Mouse (Mus musculus): ENCODE results near the gene Gm9945. TPM values are rescaled to one million over a fixed set of nuclear protein-coding genes. Genes with fewer than 3 reads are reported as not detected.
A peak's percentile ranks its signal among the peaks of the same experiment; 100 is the strongest.

The Gm9945 gene
- polyA plus RNA-seq, 1 experiment from 2014 or later = not detected

- H3K4me3 ChIP-seq (ENCODE audit: low read depth, low read length) = no peak overlapping the region
- H3K9ac ChIP-seq (replicated peaks; ENCODE audit: low read depth) = no peak overlapping the region
- WGBS = 59% methylated on average over 6 of the region's 6 CpGs
- no peaks in the 10 kb centered on the region for H3K27me3 ChIP-seq (replicated peaks; ENCODE audit: insufficient read depth, low read length)
- TF ChIP-seq EP300 (IDR thresholded peaks at IDR 0.05) = no peak
- no peak for TF ChIP-seq CTCF (IDR thresholded peaks at IDR 0.05)
- no peak overlapping the region for H3K4me2 ChIP-seq (replicated peaks; ENCODE audit: low read depth, low read length)
- no peaks in the 10 kb centered on the region; the same call in 1 of the 2 replicates for H3K4me1 ChIP-seq (ENCODE audit: insufficient read depth, low read depth, low read length)
- no peaks in the 10 kb centered on the region for H3K9me3 ChIP-seq (ENCODE audit: low read length)
- no peak overlapping the region for H3K27ac ChIP-seq (ENCODE audit: low read length)
- DNase-seq (ENCODE audit: low spot score) (no peak), ATAC-seq (no peak)
- H3K36me3 ChIP-seq (ENCODE audit: insufficient read depth, low read length) = no peaks in the 10 kb centered on the region
Measured at GRCm38 (mm10) chr11:53495417-53495816, 15.5 kb downstream of the Gm9945 start.

- H3K4me3 ChIP-seq (ENCODE audit: low read depth, low read length) = no peak overlapping the region
- no peaks in the 10 kb centered on the region for H3K27me3 ChIP-seq (replicated peaks; ENCODE audit: insufficient read depth, low read length)
- no peaks in the 10 kb centered on the region for H3K9me3 ChIP-seq (ENCODE audit: low read length)
- no peak overlapping the region for H3K4me2 ChIP-seq (replicated peaks; ENCODE audit: low read depth, low read length)
- H3K4me1 ChIP-seq (ENCODE audit: insufficient read depth, low read depth, low read length) = no peaks in the 10 kb centered on the region; the same call in 1 of the 2 replicates
- DNase-seq (ENCODE audit: low spot score) (no peak), ATAC-seq (no peak)
- no peak for TF ChIP-seq EP300 (IDR thresholded peaks at IDR 0.05)
- TF ChIP-seq CTCF (IDR thresholded peaks at IDR 0.05) = no peak
- H3K27ac ChIP-seq (ENCODE audit: low read length) = no peak overlapping the region
- WGBS = 64% methylated on average over 6 of the region's 6 CpGs
- no peaks in the 10 kb centered on the region for H3K36me3 ChIP-seq (ENCODE audit: insufficient read depth, low read length)
- H3K9ac ChIP-seq (replicated peaks; ENCODE audit: low read depth) = no peak overlapping the region
Measured at GRCm38 (mm10) chr11:53496946-53497345, 17.0 kb downstream of the Gm9945 start.

DNA sequence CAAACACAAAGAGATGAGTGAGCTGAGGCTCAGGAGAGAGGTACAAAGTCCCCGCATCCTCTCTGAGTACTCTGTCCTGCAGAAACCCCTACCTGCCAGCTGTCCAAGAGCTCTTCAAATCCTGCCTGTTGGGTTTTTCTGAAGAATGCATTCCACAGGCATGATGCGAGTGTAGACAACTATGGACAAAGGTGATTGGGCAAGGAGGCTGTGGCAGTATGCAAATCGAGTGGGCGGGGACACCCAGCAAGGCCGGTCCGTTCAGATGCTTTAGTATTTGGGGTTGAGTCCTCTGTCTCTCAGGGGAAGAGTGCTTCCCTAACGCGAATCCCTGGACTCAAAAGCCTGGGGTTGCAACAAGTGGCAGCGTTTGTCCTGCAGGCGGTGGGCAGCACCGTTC, 20.6 kb downstream of the Gm9945 start:
- no peaks in the 10 kb centered on the region; the same call in none of the 2 replicates for H3K4me1 ChIP-seq (ENCODE audit: insufficient read depth, low read depth, low read length)
- TF ChIP-seq EP300 (IDR thresholded peaks at IDR 0.05) (peak; percentile 38; the same call in 1 of the 2 replicates), CTCF (IDR thresholded peaks at IDR 0.05) (no peak)
- ATAC-seq (peak; percentile 95), DNase-seq (ENCODE audit: low spot score) (peak; percentile 92)
- H3K4me2 ChIP-seq (replicated peaks; ENCODE audit: low read depth, low read length) = no peak overlapping the region
- no peak overlapping the region for H3K9ac ChIP-seq (replicated peaks; ENCODE audit: low read depth)
- H3K27ac ChIP-seq (ENCODE audit: low read length) = no peak overlapping the region
- H3K27me3 ChIP-seq (replicated peaks; ENCODE audit: insufficient read depth, low read length) = no peaks in the 10 kb centered on the region
- WGBS = 8% methylated on average over 11 of the region's 11 CpGs
- H3K36me3 ChIP-seq (ENCODE audit: insufficient read depth, low read length) = no peaks in the 10 kb centered on the region
- H3K4me3 ChIP-seq (ENCODE audit: low read depth, low read length) = no peak overlapping the region
- no peaks in the 10 kb centered on the region for H3K9me3 ChIP-seq (ENCODE audit: low read length)

DNA sequence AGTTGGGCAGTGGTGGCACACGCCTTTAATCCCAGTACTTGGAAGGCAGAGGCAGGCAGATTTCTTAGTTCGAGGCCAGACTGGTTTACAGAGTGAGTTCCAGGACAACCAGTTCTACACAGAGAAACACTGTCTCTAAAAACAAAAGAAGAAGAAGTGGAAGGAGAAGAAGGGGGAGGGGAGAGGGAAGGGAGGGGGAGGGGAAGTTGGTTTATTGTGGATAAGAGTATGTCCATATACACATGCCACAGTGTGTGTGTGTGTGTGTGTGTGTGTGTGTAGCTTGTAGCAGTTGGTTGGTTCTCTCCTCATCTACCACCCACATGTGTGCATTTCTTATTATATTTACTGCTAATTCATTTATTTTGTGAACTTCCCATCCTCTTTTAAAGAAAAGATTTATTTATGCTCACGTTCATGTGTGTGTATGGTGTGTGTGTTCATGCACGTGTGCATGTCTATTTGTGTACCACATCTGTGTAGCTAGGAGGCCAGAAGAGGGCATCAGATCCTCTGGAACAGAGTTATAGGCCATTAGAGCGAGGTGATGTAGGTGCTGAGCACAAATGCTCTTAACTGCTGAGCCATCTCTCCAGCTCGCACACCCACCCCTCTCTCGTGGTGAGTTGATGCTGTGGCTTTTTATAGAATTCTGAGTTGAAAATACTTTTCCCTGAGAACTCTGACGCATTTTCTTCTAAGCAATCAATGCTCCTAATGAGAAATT, 22.2 kb downstream of the Gm9945 start:
- Histone ChIP-seq H3K4me3 (ENCODE audit: low read depth, low read length) (no peak overlapping the region), H3K9ac (replicated peaks; ENCODE audit: low read depth) (no peak overlapping the region), H3K9me3 (ENCODE audit: low read length) (no peaks in the 10 kb centered on the region), H3K36me3 (ENCODE audit: insufficient read depth, low read length) (no peaks in the 10 kb centered on the region), H3K4me2 (replicated peaks; ENCODE audit: low read depth, low read length) (no peak overlapping the region), H3K27me3 (replicated peaks; ENCODE audit: insufficient read depth, low read length) (no peaks in the 10 kb centered on the region), H3K27ac (ENCODE audit: low read length) (no peak overlapping the region), H3K4me1 (ENCODE audit: insufficient read depth, low read depth, low read length) (no peaks in the 10 kb centered on the region; the same call in none of the 2 replicates)
- ATAC-seq = no peak
- 74% methylated on average over 8 of the region's 8 CpGs for WGBS
- no peak for DNase-seq (ENCODE audit: low spot score)
- no peak for TF ChIP-seq EP300 (IDR thresholded peaks at IDR 0.05)
- peak; percentile 44 for TF ChIP-seq CTCF (IDR thresholded peaks at IDR 0.05)

DNA sequence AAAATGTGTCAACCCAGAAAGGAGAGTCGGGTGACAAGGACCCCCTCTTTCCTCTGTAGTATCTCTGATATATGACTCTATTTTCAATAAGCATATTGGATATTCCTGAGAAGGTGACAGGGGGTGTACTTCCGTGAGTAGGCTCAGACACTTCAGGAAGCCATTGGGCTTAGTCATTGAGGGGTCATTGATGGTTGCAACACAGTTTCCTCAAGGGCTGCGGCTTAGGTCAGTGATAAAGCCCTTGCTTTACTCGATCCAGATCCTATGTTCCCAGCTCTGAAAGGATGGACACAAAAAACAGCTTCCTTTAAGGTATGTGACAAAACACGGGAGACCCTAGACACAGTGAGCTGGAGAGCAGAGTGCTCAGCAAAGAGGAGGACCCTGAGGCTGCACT, 23.8 kb downstream of the Gm9945 start:
- H3K4me1 ChIP-seq (ENCODE audit: insufficient read depth, low read depth, low read length) = no peaks in the 10 kb centered on the region; the same call in none of the 2 replicates
- ATAC-seq = peak; percentile 40
- H3K9ac ChIP-seq (replicated peaks; ENCODE audit: low read depth) = no peak overlapping the region
- no peaks in the 10 kb centered on the region for H3K27me3 ChIP-seq (replicated peaks; ENCODE audit: insufficient read depth, low read length)
- no peaks in the 10 kb centered on the region for H3K9me3 ChIP-seq (ENCODE audit: low read length)
- H3K4me3 ChIP-seq (ENCODE audit: low read depth, low read length) = no peak overlapping the region
- peak; percentile 41 for DNase-seq (ENCODE audit: low spot score)
- WGBS = 56% methylated on average over 5 of the region's 5 CpGs
- no peak for TF ChIP-seq CTCF (IDR thresholded peaks at IDR 0.05)
- TF ChIP-seq EP300 (IDR thresholded peaks at IDR 0.05) = no peak
- no peak overlapping the region for H3K27ac ChIP-seq (ENCODE audit: low read length)
- H3K4me2 ChIP-seq (replicated peaks; ENCODE audit: low read depth, low read length) = no peak overlapping the region
- no peaks in the 10 kb centered on the region for H3K36me3 ChIP-seq (ENCODE audit: insufficient read depth, low read length)

- no peak overlapping the region for H3K27ac ChIP-seq (ENCODE audit: low read length)
- no peaks in the 10 kb centered on the region for H3K27me3 ChIP-seq (replicated peaks; ENCODE audit: insufficient read depth, low read length)
- no peak for ATAC-seq
- TF ChIP-seq EP300 (IDR thresholded peaks at IDR 0.05) (no peak), CTCF (IDR thresholded peaks at IDR 0.05) (no peak)
- H3K9me3 ChIP-seq (ENCODE audit: low read length) = no peaks in the 10 kb centered on the region
- no peaks in the 10 kb centered on the region for H3K36me3 ChIP-seq (ENCODE audit: insufficient read depth, low read length)
- H3K4me3 ChIP-seq (ENCODE audit: low read depth, low read length) = no peak overlapping the region
- WGBS = 84% methylated on average over 8 of the region's 8 CpGs
- H3K4me2 ChIP-seq (replicated peaks; ENCODE audit: low read depth, low read length) = no peak overlapping the region
- H3K9ac ChIP-seq (replicated peaks; ENCODE audit: low read depth) = no peak overlapping the region
- no peak for DNase-seq (ENCODE audit: low spot score)
- H3K4me1 ChIP-seq (ENCODE audit: insufficient read depth, low read depth, low read length) = no peaks in the 10 kb centered on the region; the same call in none of the 2 replicates
Measured at GRCm38 (mm10) chr11:53504376-53504775, 24.4 kb downstream of the Gm9945 start.

All from lung, postnatal 0 days (tissue).